Mouse (Mus musculus) common myeloid progenitor, adult 5-6 weeks (primary cell): ENCODE results near the gene Capn11. TPM values are rescaled to one million over a fixed set of nuclear protein-coding genes. Genes with fewer than 3 reads are reported as not detected.
"Not testable (repeated sequence)": the region's sequence is repeated elsewhere in the genome, so short reads cannot be mapped to it uniquely, and the experiment has no call there.

Source experiments
- ATAC-seq: replicated peaks from 2 replicates; pipeline ENCODE4 v1.8.0; 2016; ENCODE audit warnings: low read depth, mild to moderate bottlenecking, moderate TSS enrichment, inconsistent platforms; ENCODE audit not compliant: poor library complexity, severe bottlenecking
- total RNA-seq: library from RNA; stranded (forward); fragments of 200-1000, 187-1606 nt; gene quantifications from 2 replicates; pipeline ENCODE4 v1.2.3, GENCODE M21; 2017

Gene Capn11
- total RNA-seq, 1 experiment from 2014 or later: 0.27 TPM

DNA sequence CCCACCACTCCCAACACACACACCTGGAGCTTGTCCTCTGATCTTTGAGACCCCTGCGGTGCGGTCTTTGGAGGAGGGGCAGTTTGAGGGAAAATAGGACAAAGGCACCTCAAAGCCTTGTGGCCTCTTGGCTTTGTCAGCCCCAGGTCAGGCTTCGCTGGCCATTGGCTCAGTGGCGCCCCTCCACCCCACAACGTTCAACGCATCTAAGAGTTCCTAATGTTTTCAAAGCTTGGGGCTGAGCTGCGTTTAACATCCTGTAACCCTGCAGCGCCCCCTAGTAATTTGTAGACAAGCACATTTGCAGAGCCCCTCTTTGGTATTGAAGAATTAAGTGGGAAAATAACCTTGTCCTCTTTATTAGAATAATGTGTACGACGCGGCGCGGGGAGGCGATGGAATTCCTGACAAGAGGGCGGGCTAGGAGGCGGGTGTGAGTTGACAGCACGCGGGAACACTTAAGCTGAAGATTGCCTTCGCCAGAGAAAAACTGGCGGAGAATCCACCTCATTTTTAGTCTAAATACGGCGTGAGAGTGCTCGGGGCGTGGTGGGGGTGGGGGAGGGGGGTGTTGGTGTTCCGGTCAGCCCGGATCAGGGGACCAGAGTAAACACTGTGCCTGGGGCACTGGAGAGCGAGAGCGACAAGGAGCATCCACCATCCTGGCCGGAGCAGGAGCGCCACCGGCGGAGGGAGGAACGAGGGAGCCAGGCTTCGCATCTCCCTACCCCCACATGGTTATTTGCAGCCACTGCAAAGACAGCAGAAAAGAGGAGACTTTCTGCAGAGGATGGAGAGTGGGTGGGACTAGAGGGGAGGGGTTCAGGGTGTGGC, 29.0 kb downstream of the Capn11 start:
- peak; percentile 33; the same call in 1 of the 2 replicates for ATAC-seq

DNA sequence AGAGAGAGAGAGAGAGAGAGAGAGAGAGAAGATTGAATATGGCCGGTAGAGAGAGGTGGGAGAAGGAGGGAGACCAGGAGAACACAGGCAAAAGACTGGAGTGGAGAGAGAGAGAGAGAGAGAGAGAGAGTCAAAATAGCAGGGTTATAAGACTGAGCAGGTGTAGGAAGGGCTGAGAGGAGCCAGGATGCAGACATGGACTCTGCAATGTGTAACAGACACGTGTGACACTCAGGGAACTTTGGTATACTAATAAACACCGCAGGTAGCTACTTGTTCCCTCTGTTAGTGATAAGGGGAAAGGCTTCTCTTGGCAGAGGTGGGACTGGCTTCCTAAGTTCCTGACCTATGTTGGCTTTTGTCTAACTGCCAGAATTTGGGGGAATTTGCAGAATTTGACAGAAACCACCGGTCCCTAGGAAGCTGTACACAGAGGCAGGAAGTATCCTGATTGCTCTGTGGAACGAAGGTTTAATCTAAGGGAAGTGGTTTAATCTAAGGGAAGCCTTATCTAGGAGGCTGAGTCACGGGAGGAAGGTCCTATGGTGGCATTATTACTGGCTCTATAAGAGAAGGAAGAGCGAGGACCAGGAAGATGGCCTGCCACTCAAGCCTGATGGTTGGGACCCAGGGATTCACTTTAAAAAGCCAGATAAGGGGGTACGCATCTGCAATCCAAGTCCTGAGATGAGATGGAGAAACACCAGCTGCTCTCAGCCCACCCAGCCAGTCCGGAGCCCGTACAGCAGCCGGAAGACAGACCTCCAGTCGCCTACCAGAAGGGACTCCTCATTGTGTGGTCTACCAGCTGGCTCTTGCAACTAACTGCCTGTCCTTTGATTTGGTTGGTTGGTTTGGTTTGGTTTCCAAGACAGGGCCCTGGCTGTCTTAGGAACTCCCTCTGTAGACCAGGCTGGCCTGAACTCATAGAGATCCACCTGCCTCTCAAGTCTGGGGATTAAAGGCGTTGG, 30.0 kb downstream of the Capn11 start:
- peak; percentile 41; the same call in 1 of the 2 replicates for ATAC-seq

DNA sequence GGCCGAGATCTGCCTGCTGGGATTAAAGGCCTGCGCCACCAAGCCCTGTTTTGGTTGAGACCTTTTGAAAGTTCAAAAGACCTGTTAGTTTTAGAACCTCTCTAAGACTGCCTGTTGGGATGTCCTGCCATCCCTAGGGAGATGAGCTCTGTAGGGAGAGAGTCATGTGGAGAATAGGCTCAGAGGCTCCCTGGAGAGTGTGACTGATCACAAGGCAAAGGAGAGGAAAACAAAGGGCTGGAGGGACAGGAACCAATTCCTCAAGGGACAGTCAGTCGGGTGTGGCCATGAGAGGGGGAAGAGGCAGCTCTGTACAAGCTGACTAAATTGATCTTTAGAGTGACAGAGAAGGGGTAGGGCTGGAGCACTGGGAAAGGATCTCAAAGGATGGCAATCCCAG, 31.0 kb downstream of the Capn11 start:
- ATAC-seq: no peak

DNA sequence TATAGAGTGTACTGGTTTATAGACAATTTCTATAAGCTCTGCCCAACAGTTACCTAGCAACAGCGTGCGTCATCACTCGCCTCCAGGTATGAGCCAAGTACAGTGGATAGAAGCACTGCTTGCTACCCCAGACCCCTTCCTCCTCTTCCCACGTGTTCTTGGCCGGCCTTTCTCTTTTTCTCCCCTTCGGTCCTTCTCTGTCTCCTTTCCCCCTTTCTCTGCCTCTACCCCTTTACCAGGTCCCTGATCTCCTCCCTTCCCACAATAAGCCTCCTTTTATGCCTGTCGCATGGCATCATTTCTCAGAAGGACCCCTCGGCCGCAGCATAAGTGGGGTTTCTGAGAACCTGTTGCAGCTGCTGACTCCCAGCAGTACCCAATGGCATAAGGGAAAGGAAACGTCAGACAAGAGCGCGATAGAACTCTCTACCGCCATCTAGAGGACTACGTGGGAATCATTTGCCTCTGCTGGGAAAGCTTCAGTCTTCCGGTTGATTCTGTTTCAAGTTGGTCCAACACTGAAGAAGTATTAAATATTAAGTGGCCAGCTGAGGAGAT, 32.5 kb downstream of the Capn11 start:
- peak; percentile 87 for ATAC-seq

DNA sequence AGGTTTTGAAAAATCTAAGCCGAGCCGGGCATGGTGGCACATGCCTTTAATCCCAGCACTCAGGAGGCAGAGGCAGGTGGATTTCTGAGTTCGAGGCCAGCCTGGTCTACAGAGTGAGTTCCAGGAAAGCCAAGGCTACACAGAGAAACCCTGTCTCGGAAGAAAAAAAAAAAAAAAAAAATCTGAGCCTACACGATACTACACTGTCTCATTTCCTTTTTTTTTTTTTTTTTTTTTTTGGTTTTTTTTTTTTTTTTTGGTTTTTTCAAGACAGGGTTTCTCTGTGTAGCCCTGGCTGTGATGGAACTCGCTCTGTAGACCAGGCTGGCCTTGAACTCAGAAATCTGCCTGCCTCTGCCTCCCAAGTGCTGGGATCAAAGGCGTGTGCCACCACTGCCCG, 35.7 kb downstream of the Capn11 start:
- ATAC-seq: not testable (repeated sequence)

DNA sequence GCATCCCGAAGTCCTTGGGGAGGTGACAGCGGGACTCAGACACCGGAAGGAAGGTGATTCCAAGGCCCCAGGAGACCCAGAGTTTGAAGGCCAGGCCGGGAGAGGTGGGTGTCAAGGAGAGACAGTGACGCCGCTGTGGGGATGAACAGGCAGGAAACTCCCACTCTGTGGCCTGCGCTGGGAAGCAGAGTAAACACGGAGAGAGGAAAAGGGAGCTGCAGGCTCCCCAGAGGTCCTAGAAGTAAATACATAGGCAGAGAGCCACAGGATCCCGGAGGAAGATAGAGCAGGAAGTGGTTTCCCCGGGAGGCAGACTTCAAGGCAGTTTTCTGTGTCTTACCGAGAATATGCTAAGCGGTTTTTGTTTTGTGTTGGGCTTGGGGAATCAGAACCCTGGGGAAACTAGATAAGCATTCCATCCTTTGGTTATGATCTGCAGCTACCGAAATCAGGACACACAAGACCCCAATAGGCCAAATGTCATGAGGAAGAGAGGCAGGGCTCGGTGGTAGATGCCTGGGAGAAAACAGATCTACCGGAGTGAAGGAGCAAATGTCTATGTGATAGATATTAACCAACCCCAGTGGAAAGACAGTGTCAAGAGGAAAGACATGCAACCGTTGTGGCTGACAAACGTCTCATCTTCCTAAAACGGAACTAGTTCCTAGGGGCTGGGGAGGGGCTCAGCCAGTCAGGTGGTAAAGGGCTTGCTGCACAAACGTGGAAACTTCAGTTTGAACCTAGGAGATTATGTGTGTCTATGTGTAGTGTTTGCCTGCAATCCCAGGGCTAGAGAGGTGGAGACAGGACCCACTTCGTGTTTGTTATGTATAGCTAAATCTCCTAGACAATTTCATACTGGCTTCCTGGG, 39.5 kb downstream of the Capn11 start:
- ATAC-seq: peak; percentile 71

DNA sequence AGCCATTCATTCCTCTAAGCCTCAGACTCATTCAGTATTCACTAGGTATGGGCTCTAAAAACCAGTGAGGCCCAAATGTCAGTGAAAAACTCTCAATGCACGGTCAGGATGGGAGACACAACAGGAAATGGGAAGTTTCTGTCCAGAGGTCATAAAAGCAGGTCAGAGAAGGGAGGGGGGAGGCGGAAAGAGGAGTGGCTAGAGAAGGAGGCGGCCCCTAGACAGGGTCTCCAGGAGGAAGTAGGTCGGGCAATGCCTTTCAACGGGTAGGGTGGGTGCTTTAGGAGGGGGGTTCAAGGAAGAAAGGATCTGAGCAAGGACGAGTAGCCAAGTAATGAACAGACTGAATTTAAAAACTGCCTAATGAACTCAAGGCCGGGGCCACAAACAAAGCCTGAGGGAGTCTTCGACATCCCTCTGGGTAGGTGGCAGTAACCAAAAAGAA, 40.2 kb downstream of the Capn11 start:
- peak; percentile 40; the same call in 1 of the 2 replicates for ATAC-seq

DNA sequence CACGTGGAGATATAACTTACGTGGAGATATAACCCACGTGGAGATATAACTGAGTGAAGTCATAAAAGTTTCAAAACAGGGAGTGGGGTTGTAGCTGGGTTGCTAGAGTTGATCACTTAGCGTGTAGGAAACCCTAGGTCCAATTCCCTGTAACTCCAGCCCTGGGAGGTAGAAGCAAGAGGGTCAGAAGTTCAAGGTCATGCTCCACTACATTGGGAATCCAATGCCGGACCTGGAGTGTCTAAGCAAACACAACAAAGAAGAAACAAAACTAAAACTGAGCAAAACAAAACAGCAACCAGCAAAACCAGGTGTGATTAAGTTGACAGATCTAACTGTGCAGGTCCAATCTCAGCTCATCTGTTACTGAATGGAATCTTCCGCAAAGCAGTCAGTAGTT, 41.5 kb downstream of the Capn11 start:
- no peak for ATAC-seq

DNA sequence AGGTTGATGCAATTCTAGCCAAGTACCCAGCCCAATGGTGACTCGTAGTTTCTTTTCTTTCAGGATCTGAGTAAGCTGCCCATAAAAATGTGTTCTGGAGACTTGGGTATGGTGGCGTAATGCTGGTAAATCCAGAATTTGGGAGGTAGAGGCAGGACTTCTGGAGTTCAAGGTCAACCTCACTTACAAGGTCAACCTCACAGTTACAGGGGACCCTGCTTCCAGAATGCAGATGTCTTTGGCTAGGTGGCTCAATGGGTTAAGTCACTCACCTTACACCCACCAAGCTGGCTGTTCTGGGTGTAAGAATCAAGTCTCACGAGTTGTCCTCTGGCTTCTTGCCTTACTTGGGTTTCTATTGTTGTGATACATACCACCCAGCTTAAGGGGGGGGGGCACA, 42.4 kb downstream of the Capn11 start:
- no peak for ATAC-seq

DNA sequence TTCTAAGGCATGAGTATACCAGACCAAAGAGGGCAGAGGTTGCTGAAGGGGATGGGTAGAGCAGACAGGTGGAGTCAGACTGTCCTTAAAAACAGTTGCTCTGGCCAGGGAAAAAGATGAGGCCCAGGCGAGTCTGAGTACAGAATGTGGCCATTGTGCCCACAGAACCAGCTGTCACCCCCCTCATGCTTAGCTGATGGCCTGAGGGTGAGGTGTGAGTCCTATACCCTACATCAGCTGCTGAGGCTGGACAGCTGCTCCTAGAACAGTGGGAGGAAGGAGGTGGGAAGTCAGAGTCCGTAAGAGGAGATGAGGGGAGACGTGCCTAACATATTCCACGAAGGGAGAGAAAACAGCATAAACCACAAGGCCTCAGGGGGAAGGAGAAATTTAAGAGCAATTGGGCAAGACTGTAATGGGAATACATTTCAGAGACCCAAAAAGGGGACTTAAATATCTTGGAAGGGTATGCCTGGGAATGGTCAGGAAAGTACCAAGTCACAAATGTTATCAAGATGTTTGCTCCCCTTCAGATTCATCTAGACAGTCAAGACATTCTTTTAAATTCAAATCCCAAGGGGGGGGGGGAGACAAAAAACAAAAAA, 43.0 kb downstream of the Capn11 start:
- no peak for ATAC-seq

DNA sequence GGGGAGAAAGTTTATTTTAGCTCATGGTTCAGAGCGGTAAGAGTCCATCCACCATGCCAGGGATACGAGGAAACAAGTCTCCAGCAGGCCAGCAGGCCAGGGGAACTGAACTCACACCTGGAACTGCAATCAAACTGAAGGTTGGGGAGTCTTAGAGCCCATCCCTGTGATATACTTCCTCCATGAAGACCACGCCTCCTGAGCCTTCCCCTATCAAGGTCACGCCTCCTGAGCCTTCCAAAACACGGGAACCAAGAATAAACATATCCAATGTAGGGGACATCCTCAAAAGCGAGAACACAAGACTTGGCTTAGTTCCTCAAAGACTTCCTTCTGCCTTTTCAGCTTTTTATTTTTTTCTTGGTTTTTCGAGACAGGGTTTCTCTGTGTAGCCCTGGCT, 46.2 kb downstream of the Capn11 start:
- peak; percentile 89 for ATAC-seq

DNA sequence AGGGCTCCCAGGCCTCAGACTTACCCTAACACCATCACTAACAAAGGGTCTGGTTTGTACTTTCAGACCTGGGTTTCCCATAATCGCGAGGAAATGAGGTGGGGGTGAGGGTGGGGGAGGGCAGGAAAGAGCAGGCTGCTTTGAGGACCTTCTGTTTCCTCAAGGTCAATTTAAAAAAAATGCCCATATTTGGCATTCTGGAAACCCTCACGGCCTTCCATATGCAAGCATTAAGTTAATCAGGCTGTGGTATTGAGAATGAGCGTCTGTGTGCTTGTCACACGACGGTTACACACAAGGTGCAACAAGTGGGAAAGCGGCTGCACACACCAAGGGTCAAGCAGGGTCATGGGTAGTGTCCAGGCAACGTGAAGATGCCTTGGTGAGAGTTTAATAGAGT, 47.1 kb downstream of the Capn11 start:
- ATAC-seq: no peak

DNA sequence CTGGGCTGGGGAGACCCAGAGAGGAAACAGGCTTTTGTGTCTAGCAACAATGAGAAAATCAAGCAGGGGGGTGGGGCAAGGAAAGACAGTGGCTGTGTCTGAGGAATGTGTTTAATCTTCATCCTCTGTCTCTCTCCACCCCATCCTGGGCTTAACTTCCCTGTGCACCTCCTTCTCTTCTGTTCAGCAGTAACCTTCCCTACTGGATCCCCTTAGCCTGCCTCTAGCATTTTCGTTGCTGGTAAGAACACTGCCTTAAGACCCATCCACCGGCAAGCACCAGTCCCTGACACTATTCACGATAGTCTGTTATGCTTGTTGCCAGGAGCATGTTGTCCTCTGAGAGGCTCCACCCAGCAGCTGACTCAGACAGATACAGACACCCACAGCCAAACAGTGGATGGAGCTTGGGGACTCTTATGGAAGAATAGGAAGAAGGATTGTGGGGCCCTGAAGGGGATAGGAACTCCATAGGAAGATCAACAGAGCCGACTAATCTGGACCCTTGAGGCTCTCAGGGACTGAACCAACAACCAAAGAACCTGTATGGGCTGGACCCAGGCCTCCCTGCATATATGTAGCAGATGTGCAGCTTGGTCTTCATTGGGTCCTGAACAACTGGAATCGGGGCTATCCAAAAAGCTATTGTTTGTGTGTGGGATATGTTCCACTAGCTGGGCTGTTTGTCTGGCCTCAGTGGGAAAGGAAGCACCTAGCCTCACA, 48.8 kb downstream of the Capn11 start:
- ATAC-seq: no peak

DNA sequence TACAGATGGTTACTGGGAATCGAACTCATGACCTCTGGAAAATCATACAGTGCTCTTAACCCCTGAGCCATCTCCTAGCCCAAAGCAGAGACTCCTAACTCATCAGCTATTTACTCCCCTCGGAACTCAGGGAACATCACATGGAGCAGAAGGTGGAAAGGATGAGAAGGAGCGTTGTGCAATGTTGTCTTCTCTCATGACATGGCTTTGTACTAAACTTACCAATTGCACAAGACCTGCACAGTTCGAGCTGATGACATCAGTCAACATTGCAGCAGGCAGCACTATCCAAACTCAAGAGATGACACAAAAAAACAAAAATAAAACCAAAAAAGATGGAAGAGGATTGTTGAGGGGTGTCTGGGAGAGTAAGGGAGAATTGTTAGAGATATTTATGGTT, 50.7 kb downstream of the Capn11 start:
- no peak for ATAC-seq

DNA sequence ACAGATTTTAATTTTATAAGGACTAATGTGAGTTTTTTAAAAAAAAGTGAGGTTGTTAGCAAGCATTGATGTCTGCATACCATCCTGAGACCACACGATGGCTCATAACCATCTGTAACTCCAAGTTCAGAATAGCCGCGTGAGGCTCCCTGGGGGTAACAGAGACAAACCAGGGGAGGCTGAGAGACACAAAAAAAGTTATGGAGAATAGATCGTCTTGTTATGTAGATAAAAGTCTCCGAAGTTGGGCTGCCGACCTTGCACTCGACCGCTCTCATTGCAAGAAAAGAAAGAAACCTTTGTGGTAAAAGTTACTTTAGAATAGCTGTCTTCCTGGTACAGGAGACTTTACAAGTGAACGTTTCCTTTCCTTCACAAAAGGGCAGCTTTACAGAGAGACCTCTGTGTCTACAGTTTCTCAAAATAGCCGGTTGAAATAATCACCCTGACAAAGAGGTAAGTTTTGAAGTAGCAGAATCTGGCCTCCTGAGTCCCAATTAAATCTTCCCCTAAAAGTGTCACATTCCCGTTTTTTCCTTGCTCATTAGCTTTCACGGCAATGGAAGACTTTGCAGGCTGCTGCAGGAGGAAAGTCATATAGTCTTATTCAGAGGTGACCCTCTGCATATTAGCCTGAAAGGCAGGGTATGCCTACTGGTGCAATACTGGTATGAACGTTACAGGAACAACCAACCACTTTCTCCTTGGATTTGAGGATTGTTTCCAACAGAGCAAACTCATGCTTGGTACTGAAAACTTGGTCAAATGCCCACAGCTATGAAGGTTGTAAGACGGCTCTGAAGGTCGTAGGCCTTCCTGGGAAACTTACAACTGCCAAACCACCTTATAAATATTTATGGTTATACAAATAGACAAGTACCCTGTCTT, 51.9 kb downstream of the Capn11 start:
- no peak for ATAC-seq

DNA sequence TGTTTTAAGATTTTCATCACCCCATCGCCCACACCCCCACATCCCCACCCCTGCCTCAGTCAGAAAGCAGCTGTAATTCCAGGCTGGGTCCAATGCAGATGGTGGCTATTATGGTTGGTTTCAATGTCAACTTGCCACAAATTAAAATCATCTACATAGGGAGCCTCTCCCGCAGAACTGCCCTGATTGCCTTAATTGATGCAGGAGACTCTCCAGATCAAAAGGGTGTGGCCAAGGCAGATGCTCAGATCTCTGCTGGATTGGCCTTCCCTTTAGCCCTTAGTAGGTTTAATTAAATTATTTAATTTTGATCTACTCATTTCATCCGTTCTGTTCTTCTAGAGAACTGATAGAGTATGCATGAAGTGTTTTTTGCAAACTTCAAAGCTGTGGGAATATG, 56.1 kb downstream of the Capn11 start:
- no peak for ATAC-seq

DNA sequence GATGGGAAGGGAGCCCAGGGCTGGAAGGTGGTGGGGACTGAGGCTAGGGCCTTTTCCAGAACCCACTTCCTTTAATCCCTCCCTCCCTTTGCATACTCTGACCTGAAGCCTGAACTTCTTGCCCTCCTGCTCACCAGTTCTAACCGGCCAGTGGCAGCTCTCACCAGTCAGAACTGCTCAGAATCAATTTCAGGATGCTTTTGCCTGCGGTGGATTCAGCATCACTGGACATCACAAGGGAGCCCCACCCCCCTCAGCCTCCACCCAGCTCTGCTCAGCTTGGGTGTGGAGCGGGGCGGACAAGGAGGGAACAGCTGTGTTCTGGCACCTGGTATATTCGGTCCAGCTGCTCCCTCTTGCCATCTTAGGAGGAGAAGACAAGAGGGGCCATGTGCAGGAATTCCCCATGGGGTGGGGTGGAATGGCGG, 57.2 kb downstream of the Capn11 start, which contains the start of gene Mymx:
TSS of gene Mymx (minus strand) at position 226 of the 428 bp plus-strand sequence.
- no peak for ATAC-seq
